Mouse (Mus musculus) mesoderm, embryonic 11.5 days (tissue): Measurements from ENCODE around the gene Cnbp.

Source experiments
- DNase-seq: peaks from one replicate; pipeline ENCODE4 v3.0.0-alpha.2; 2012; ENCODE audit warnings: low read depth, low spot score

Gene Cnbp

GRCm38 (mm10) chr6:87806028-87806427, 44.9 kb downstream of the Cnbp start:
- DNase-seq, result no peak

GRCm38 (mm10) chr6:87805448-87805847, 45.5 kb downstream of the Cnbp start:
- no peak for DNase-seq

- no peak for DNase-seq
Observed at GRCm38 (mm10) chr6:87804886-87805285, 46.0 kb downstream of the Cnbp start.

- DNase-seq, result no peak
Observed at GRCm38 (mm10) chr6:87804036-87804435, 46.9 kb downstream of the Cnbp start.

- no peak for DNase-seq
Observed at GRCm38 (mm10) chr6:87802462-87802861, 48.4 kb downstream of the Cnbp start.

- no peak for DNase-seq
Observed at GRCm38 (mm10) chr6:87799576-87799975, 51.3 kb downstream of the Cnbp start.

- no peak for DNase-seq
Observed at GRCm38 (mm10) chr6:87797321-87797720, 53.6 kb downstream of the Cnbp start.

GRCm38 (mm10) chr6:87796251-87796880, 54.5 kb downstream of the Cnbp start:
- DNase-seq, result no peak

- DNase-seq, result no peak
Observed at GRCm38 (mm10) chr6:87795385-87796150, 55.3 kb downstream of the Cnbp start.

GRCm38 (mm10) chr6:87793821-87794510, 56.9 kb downstream of the Cnbp start:
- DNase-seq, result no peak
